Mouse (Mus musculus): Measurements from ENCODE around the gene H2-DMb2.

The H2-DMb2 gene

GRCm38 (mm10) chr17:34143033-34143432, at the start of gene H2-DMb2:
Gene H2-DMb2 (plus strand): TSS chr17:34143307.
- no peak for DNase-seq (ENCODE audit: low spot score in 2 of 2)

- DNase-seq (ENCODE audit: low spot score in 2 of 2), result no peak
These were observed 48.6 kb upstream of the H2-DMb2 start for GRCm38 (mm10) chr17:34094283-34095035.

- DNase-seq (ENCODE audit: low spot score in 2 of 2), result no peak
These were observed 46.6 kb upstream of the H2-DMb2 start for GRCm38 (mm10) chr17:34096497-34097010.

GRCm38 (mm10) chr17:34097272-34097671, 45.8 kb upstream of the H2-DMb2 start:
- DNase-seq (ENCODE audit: low spot score in 2 of 2), result no peak

- no peak for DNase-seq (ENCODE audit: low spot score in 2 of 2)
These were observed 44.2 kb upstream of the H2-DMb2 start for GRCm38 (mm10) chr17:34098709-34099479.

- DNase-seq (ENCODE audit: low spot score in 2 of 2), result no peak
These were observed 43.6 kb upstream of the H2-DMb2 start for GRCm38 (mm10) chr17:34099531-34099930.

GRCm38 (mm10) chr17:34101185-34101584, 41.9 kb upstream of the H2-DMb2 start:
- no peak for DNase-seq (ENCODE audit: low spot score in 2 of 2)

- DNase-seq (ENCODE audit: low spot score in 2 of 2), result peak; percentile 92 to 95
These were observed 41.5 kb upstream of the H2-DMb2 start for GRCm38 (mm10) chr17:34101604-34102032.

GRCm38 (mm10) chr17:34102831-34103230, 40.3 kb upstream of the H2-DMb2 start:
- DNase-seq (ENCODE audit: low spot score in 2 of 2), result no peak

GRCm38 (mm10) chr17:34104804-34105203, 38.3 kb upstream of the H2-DMb2 start:
- DNase-seq (ENCODE audit: low spot score in 2 of 2), result no peak

- DNase-seq (ENCODE audit: low spot score in 2 of 2), result no peak
These were observed 36.6 kb upstream of the H2-DMb2 start for GRCm38 (mm10) chr17:34106555-34106954.

- no peak for DNase-seq (ENCODE audit: low spot score in 2 of 2)
These were observed 35.8 kb upstream of the H2-DMb2 start for GRCm38 (mm10) chr17:34107109-34107867.

GRCm38 (mm10) chr17:34108460-34108859, 34.6 kb upstream of the H2-DMb2 start:
- DNase-seq (ENCODE audit: low spot score in 2 of 2), result no peak

GRCm38 (mm10) chr17:34109038-34109805, 33.9 kb upstream of the H2-DMb2 start:
- DNase-seq (ENCODE audit: low spot score in 2 of 2), result no peak

- DNase-seq (ENCODE audit: low spot score in 2 of 2), result no peak
These were observed 33.3 kb upstream of the H2-DMb2 start for GRCm38 (mm10) chr17:34109806-34110195.

- DNase-seq (ENCODE audit: low spot score in 2 of 2), result no peak
These were observed 32.8 kb upstream of the H2-DMb2 start for GRCm38 (mm10) chr17:34110309-34110708.

GRCm38 (mm10) chr17:34114114-34114513, 29.0 kb upstream of the H2-DMb2 start:
- DNase-seq (ENCODE audit: low spot score in 2 of 2), result no peak

- no peak for DNase-seq (ENCODE audit: low spot score in 2 of 2)
These were observed 26.3 kb upstream of the H2-DMb2 start for GRCm38 (mm10) chr17:34116736-34117370.

- DNase-seq (ENCODE audit: low spot score in 2 of 2), result no peak
These were observed 25.5 kb upstream of the H2-DMb2 start for GRCm38 (mm10) chr17:34117421-34118112.

Data from cerebellum, postnatal 4 days (tissue).